Mouse (Mus musculus) bone marrow, adult 2 months (tissue): ENCODE data around the gene Lin28b.

Experiments
- CTCF ChIP-seq: fragments of 200-500 bp; IDR thresholded peaks from 2 replicates; pipeline ENCODE4 v1.5.1; 2011; ENCODE audit warnings: low read length, control low read depth; ENCODE audit not compliant: control insufficient read depth, insufficient read depth
- POLR2A ChIP-seq: fragments of 200-500 bp; IDR thresholded peaks from 2 replicates; pipeline ENCODE4 v1.6.1; 2011; ENCODE audit warnings: low read depth, mild to moderate bottlenecking, control low read depth, low read length, borderline replicate concordance; ENCODE audit not compliant: control insufficient read depth

- TF ChIP-seq CTCF: no peak
- TF ChIP-seq POLR2A: no peak
Observed at GRCm38 (mm10) chr10:45446625-45447024, 39.6 kb downstream of the Lin28b start.
